Mouse (Mus musculus) embryo, embryonic 11 days (tissue): Measurements from ENCODE around the gene Adprm.
"Not testable (repeated sequence)": the region's sequence is repeated elsewhere in the genome, so short reads cannot be mapped to it uniquely, and the experiment has no call there.

Experiments
- DNase-seq: peaks from one replicate; pipeline ENCODE4 v3.0.0-alpha.2; 2015

Gene Adprm

DNA sequence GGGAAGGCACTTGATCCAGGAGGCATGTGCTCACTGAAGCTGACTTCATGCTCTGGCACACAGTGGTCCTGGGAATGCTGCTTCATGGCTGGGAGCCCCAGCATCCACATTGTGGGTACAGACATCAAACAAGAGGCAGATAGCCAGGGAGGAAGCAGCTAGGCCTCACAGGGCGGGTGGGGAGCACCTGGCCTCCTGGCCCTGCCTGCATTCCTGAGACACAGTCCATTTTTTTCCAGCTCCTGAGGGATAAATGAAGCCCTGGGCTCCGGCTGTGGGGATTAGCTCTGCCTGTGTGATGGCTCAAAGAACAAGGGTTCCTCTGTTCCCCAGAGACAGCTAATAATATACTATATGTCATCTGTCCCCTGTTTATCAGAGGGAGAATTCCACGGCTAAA lies 22.6 kb upstream of the Adprm start:
- DNase-seq, result no peak

DNA sequence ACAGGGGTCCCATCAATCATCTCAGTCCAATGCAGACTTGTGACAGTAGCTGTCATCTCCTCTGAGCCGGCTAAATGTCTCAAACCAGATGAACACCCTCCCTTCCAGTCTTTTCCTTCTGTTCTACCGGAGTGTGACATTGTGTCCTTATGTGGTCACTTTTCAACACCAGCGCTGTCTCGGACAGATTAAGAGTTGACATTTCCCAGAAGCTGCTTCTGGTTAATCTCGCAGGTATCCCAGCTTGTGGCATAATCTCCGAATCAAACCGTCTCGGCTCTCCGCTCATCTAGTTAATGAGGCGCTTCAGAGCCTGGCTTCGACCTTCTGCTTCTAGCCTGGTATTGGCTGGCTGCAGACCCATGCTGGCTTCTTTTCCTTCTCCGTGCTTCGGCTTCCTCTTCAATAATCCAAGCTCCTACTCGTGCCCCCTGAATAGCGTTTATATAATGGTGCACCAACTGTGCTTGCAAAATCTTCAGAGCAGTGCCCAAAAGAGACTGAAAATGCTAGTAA lies 20.3 kb upstream of the Adprm start:
- DNase-seq, result no peak

- DNase-seq, result no peak
These were observed 15.3 kb upstream of the Adprm start for GRCm38 (mm10) chr11:67067741-67068140.

DNA sequence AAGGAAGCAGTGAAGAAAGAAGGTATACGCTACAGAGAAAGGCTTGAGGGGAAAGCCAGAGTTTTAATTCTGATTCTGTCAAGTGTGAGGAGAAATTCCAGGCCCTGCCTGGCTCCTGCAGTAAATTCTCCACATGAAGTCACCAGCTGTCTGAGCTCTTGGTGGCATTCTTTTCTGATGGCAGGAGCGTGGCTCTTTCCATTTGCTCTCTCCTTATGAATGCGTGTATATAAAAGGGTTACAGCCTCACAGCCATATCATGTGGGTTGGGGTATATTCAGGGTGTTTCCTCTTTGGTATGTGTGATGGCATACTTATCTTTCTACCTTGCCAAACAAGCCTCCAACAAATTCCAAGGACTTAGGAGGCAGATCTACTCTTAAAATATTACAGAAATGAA lies 10.3 kb upstream of the Adprm start:
- no peak for DNase-seq

DNA sequence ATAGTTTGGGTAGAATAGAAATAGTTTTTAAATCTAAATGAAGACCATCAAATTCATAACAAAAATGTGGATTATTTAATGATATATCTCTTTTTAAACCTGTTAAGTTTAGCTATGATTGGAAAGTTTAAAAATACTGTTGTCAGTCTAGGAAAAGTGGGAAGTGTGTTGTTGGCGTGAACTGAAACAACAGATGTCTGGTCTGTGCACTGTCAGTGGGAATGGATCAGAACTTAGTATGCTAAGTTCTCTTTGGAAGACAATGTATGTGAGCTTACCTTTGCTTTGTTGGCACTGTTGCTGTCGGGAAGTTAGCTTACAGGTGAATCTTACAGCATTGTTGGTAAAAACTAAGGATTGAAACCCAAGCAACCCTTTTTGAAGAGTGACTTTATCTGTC lies 8.9 kb upstream of the Adprm start:
- no peak for DNase-seq

DNA sequence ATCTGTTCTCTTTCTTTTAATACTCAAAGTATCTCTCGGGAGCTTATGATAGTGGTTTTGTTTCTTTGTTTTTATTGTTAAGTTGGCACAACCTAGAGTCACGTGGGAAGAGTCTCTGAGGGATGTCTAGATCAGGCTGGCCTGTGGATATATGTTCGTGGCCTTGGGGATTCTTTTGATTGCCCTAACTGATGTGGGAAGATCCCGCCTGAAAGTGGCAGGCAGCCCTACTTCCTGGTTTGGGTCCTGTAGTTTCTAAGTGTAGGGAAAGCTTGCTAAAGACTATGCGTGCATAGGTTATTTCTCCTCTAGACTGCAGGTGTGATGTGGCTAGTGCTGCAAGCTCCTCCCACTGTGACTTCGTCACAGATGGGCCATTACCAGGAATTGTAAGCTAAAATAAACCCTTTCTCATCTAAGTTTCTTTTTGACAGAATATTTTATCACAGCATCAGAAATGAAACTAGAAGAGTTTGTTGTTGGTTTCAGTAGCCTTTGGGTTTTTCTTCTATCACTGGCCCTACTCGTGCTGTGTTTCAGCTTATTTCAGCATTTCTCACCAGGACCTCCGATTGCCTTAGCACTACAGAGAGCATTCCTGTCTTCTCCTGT lies 2.5 kb upstream of the Adprm start:
- DNase-seq, result no peak

DNA sequence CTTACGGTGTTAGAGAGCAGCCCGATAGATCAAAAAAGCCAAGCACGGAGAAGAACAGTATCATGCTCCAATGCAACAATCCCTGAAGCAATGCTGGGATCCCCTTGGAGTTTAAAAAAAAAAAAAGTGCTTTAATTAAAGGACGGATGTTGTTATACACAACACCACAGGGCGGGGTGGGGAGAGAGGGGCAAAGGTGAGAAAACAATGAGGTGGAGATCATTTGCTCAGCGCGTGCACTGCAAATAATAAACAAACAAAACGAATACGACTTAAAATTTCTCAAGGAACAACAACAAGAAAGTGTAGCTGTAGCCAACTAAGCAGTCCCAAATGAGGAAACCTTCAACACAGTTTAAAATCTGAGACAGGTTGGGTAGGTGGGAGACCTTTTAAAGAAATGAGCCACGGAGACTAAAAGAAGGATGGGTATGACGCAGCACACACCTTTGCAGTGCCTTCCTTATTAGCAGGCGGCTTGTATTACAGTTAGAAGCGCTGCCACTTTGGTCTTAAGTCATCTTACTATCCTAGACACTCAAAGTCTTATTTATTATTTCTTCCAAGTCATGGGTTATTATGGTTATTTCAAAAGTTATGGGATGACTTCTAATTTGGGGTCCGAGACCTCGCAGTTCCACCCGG lies 596 bp downstream of the Adprm start:
- DNase-seq, result no peak

GRCm38 (mm10) chr11:67049256-67049655 lies 3.1 kb downstream of the Adprm start:
- no peak for DNase-seq

DNA sequence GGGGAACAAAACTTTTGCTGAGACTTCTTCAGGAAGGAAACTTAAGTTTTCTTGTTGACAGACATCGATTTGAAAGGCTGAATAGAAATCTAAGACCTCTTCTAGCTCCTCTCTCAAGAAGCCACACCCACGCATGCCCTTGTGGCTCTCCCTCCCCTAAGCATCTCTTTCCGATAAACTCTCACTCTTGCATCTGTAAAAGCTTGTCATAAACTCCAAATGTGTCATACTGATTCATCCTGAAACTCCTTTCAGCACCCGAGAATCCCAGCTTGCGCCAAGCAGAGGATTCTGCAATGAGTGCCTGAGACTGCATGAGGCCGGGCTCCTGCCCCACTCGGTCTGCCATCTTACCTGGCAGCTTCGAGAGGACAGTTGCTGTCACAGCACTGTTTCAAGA lies 3.9 kb downstream of the Adprm start:
- no peak for DNase-seq

GRCm38 (mm10) chr11:67047199-67047598 lies 5.2 kb downstream of the Adprm start:
- DNase-seq, result no peak

DNA sequence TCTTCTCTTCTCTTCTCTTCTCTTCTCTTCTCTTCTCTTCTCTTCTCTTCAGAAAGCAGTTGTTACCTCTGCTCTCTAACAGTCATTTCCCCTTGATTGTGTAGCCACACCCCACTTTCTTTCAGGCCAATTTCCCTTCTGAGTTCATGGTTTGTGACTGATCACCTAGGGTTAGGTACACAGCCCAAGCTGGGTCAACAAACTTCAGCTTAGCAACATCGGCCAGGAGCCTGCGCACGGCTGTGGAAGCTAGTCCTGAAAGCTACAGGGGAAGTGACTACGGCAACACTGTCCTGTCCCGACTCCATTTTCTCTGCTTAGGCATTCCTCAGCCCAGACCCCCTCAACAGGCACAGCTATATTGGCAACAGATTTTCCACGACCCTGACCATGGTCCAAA lies 7.4 kb downstream of the Adprm start:
- no peak for DNase-seq

GRCm38 (mm10) chr11:67043007-67043406 lies 9.4 kb downstream of the Adprm start:
- no peak for DNase-seq

GRCm38 (mm10) chr11:67040483-67040882 lies 11.9 kb downstream of the Adprm start:
- no peak for DNase-seq

- DNase-seq, result no peak
These were observed 12.6 kb downstream of the Adprm start for GRCm38 (mm10) chr11:67039799-67040198.

DNA sequence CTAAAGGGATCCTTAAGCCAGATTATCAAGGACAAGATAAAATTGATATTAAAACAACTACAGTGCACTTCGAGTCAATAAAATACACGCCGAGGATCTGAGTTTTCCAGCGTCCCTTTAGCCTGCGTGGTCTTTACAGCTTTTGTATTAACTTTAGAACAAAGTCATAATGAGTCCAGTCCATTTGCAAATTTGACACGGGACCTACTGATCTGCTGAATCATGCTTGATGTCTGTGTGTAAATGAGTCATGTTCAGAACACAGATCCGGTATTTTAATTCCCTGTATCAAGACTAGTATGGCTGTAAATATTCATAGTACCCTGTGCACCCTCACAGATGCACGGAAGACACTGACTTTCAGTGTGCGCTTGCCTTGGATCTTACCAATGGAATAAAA lies 15.5 kb downstream of the Adprm start:
- no peak for DNase-seq

DNA sequence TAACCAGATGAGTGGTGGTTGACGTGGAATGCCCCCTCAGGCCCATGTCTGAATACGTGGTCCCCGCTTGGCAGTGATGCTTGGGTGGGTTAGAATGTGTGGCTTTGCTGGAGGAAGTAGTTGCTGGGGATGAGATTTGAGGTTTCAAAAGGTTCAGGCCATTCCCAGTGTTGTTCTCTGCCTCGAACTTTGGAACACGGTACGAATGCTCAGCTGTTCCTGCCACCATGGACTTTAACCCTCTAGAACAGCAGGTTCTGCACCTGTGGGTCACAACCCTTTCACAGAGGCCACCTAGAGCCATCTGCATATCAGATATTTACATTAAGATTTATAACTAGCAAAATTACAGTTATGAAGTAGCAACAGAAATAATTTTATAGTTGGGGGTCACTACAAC lies 16.2 kb downstream of the Adprm start:
- DNase-seq, result no peak

- DNase-seq, result no peak
These were observed 17.5 kb downstream of the Adprm start for GRCm38 (mm10) chr11:67034775-67035485.

DNA sequence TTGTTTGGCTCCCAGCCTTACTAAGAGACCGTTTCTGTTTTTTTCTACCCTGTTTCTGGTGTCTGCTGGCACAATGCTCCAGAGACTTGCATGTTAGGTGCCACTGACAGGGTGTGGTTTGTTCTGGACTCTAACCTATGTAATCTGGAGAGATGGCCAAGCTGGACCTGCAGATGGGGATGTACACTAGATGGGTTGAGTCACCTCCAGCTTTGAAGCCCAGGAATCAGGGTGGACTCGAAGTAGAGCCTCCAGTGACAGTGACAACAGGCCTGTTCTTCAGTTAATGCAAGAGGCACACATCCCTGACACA lies 20.8 kb downstream of the Adprm start:
- no peak for DNase-seq

GRCm38 (mm10) chr11:67030904-67031602 lies 21.3 kb downstream of the Adprm start:
- no peak for DNase-seq

GRCm38 (mm10) chr11:67024867-67025477 lies 27.4 kb downstream of the Adprm start, which contains the start of gene Tmem220:
TSS of gene Tmem220 (plus strand) at chr11:67025154.
- DNase-seq, result peak; percentile 97

DNA sequence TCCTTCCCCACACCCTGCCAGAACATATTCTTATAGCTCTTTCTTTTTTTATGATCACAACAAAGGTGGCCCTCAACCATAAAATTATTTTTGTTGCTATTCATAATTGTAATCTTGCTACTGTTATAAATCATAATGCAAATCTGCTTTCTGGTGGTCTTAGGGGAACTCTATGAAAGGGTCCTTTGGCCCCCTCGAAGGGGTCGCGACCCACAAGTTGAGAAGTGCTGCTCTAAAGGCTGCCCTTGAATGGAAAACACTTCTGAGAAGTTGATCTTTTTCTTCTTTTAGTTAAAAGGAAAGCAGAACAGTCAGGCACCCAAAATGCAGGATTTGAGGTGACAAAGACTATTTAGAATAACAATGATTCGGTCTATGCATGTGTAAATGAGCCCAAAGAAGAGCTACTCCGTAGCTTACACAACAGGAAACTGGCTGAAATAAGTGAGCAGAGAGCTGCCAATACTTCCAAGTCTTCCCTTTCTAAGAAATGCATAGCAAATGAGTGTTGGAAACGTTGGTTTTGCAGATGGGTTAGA lies 28.5 kb downstream of the Adprm start:
- no peak for DNase-seq

- not testable (repeated sequence) for DNase-seq
These were observed 29.2 kb downstream of the Adprm start for GRCm38 (mm10) chr11:67023191-67023590.
